In the genomic region with DNA sequence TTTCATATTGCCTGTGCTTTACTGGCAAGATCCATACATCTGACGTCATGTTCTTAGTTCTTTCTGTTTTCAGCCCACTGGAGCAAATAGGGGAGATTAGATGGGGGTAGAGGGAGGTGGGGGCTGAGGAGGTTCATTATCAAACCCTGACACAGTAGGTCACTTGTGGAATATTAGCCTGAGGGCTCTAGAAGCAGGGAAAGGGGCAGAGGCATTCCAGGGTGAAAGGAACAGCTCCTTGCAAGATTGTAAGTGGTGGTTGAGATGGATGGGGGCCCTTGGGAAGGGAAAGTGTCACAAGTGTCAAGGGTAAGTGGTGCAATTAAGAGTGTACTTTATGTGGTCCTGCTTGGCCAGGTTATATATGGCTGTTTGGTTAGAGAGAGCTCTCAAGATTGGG, we compare ENCODE assay signal across 15 mouse cellular contexts.
DNase-seq lines count a peak whose midpoint lies in the region; TF ChIP-seq lines count a peak whose summit lies in the region.
"Had no signal": no experiment of that assay in that cellular context is flagged by ENCODE, and none has a peak within 500 bp of the region (broad histone marks: within the 10 kb centered on the region; RNA-seq: fewer than 3 reads in every experiment).

No protein-coding gene starts in this region.

- TF ChIP-seq POLR2A in brain, embryonic 14.5 days (IDR thresholded peaks at IDR 0.05; ENCODE audit: borderline replicate concordance, extremely low read depth, insufficient read depth, insufficient read length, poor library complexity, severe bottlenecking): no peak

- no peak for TF ChIP-seq CTCF in brain, embryonic 14.5 days (IDR thresholded peaks at IDR 0.05; ENCODE audit: borderline replicate concordance, extremely low read depth, insufficient read depth, insufficient read length)

- DNase-seq in heart, adult 11 months: peak; percentile 69
- DNase-seq in heart, adult 18-20 months: no peak
- peak; percentile 53 for DNase-seq in brain, embryonic 14.5 days (ENCODE audit: low read depth)
- no peak for DNase-seq in right cerebral cortex, postnatal 25 days
- DNase-seq: adrenal gland, adult 2 months; adrenal gland, adult 8-10 months; adrenal gland, postnatal 10 days; adrenal gland, postnatal 14 days; adrenal gland, postnatal 25 days; adrenal gland, postnatal 36 days; B cell, adult 2 months; cerebellum, adult 11 months; cerebellum, adult 11-12 months; cerebellum, adult 18-20 months; cerebellum, adult 2 months had no signal

Comparison
In these comparisons a context has a peak if more than half of its experiments do, and no peak if none do; other contexts are left out.
1. DNase-seq: peak in heart, adult 11 months (single experiment) and brain, embryonic 14.5 days (single experiment); none in heart, adult 18-20 months (0 of 2) and right cerebral cortex, postnatal 25 days (single experiment).